Mouse (Mus musculus): ENCODE results near the gene Noxa1. TPM values are rescaled to one million over a fixed set of nuclear protein-coding genes. Genes with fewer than 3 reads are reported as not detected.

Gene Noxa1
- total and polyA plus RNA-seq, 3 experiments: 5.0 to 6.4 (median 6.3) TPM

DNA sequence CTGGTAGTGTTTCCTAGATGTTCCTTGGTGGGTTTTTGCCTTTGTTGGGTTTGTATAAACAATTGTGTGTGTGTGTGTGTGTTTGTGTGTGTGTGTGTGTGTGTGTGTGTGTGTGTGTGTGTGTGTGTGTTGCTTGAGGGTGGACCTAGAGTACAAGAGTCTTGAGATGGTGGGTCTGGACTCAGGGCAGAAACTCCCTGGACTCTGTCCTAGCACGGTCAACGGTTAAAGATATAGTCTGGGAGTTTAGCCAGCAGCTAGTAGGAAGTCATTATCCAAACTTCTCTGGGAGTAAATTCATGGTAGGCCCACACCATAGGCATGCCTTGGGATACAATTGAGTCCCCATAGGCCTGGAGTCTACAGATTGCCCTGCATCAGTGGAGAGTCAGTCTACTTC, 7.1 kb downstream of the Noxa1 start:
- DNase-seq (ENCODE audit: extremely low read depth): no peak
- H3K4me2 ChIP-seq (ENCODE audit: insufficient read depth, low read depth, poor library complexity, severe bottlenecking): no peak overlapping the region
- no peaks in the 10 kb centered on the region for H3K27me3 ChIP-seq (replicated peaks)
- dilution Hi-C loops (cut with MboI; ENCODE audit: extremely low pct_ligation_motif_present, extremely low pct_unique_long_range_greater_than_20kb, low sequenced_read_pairs): no loop called here
- H3K9ac ChIP-seq (ENCODE audit: insufficient read depth, low read depth): no peak overlapping the region
- peaks cover 0 to 28% of the 10 kb centered on the region in 2 experiments for H3K36me3 ChIP-seq (replicated peaks in 1 of 2; ENCODE audit: control insufficient read depth in 1 of 2, insufficient read depth in 1 of 2, low read length in 1 of 2)
- TF ChIP-seq IRF4 (IDR thresholded peaks at IDR 0.05; ENCODE audit: low read depth, low read length): no peak
- no peak for TF ChIP-seq CHD2 (IDR thresholded peaks at IDR 0.05; ENCODE audit: low read length)
- no peak for TF ChIP-seq MEF2A (IDR thresholded peaks at IDR 0.05; ENCODE audit: borderline replicate concordance, low read depth, low read length)
- in situ Hi-C loops (cut with MboI; ENCODE audit: low pct_ligation_motif_present, low pct_unique_long_range_greater_than_20kb, low sequenced_read_pairs): no loop called here
- no peaks in the 10 kb centered on the region for H3K9me3 ChIP-seq (replicated peaks; ENCODE audit: low read length)
- no peaks in the 10 kb centered on the region for H3K79me2 ChIP-seq (replicated peaks; ENCODE audit: control insufficient read depth, extremely low read depth, insufficient read depth, poor library complexity, severe bottlenecking)
- H3K4me3 ChIP-seq (replicated peaks in 1 of 3; ENCODE audit: low read depth in 2 of 3, low read length in 2 of 3, poor library complexity in 1 of 3): no peak overlapping the region
- H3K27ac ChIP-seq (ENCODE audit: insufficient read depth, low read depth): no peak overlapping the region
- H3K4me1 ChIP-seq (ENCODE audit: control insufficient read depth in 1 of 2, insufficient read depth in 2 of 2): peaks cover 0 to 4% of the 10 kb centered on the region in 2 experiments; a peak in 1 of 4 replicates

DNA sequence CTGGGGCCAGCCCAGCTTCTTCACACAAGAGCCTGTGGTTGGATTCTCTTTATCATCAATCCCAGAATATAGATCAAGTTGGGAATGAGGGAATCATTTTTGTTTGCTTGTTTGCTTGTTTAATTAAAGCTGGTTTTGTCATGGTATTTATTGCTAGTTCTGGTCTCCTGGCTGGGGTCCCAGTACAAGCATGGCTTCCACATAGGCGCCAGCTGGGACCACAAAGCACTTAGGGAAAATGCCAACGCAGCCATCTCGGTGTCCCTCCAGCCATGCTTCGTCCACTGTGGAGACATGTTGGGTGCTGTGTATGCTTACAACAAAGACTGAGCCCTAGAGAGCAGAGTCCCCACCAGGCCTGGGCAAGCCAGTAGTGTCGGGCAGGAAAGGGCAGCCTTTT, 9.4 kb downstream of the Noxa1 start:
- Histone ChIP-seq H3K9me3 (replicated peaks; ENCODE audit: low read length) (no peaks in the 10 kb centered on the region), H3K79me2 (replicated peaks; ENCODE audit: control insufficient read depth, extremely low read depth, insufficient read depth, poor library complexity, severe bottlenecking) (no peaks in the 10 kb centered on the region), H3K9ac (ENCODE audit: insufficient read depth, low read depth) (no peak overlapping the region), H3K4me2 (ENCODE audit: insufficient read depth, low read depth, poor library complexity, severe bottlenecking) (no peak overlapping the region), H3K27ac (ENCODE audit: insufficient read depth, low read depth) (no peak overlapping the region), H3K27me3 (replicated peaks) (no peaks in the 10 kb centered on the region), H3K4me3 (replicated peaks in 1 of 3; ENCODE audit: low read depth in 2 of 3, low read length in 2 of 3, poor library complexity in 1 of 3) (no peak overlapping the region), H3K36me3 (replicated peaks in 1 of 2; ENCODE audit: control insufficient read depth in 1 of 2, insufficient read depth in 1 of 2, low read length in 1 of 2) (peaks cover 0 to 25% of the 10 kb centered on the region in 2 experiments), H3K4me1 (ENCODE audit: control insufficient read depth in 1 of 2, insufficient read depth in 2 of 2) (no peaks in the 10 kb centered on the region; a peak in 1 of 4 replicates)
- in situ Hi-C loops (cut with MboI; ENCODE audit: low pct_ligation_motif_present, low pct_unique_long_range_greater_than_20kb, low sequenced_read_pairs): no loop called here
- no peak for TF ChIP-seq JUND (conservative IDR thresholded peaks at IDR 0.05; ENCODE audit: low read depth, low read length)
- no peak for TF ChIP-seq BHLHE40 (IDR thresholded peaks at IDR 0.05; ENCODE audit: low read depth, low read length)
- TF ChIP-seq TCF12 (IDR thresholded peaks at IDR 0.05; ENCODE audit: low read depth, low read length): no peak
- TF ChIP-seq SMC3 (IDR thresholded peaks at IDR 0.05; ENCODE audit: low read depth, low read length): no peak
- no peak for TF ChIP-seq POLR2AphosphoS2 (IDR thresholded peaks at IDR 0.05; ENCODE audit: low read depth, low read length)
- dilution Hi-C loops (cut with MboI; ENCODE audit: extremely low pct_ligation_motif_present, extremely low pct_unique_long_range_greater_than_20kb, low sequenced_read_pairs): no loop called here
- no peak for DNase-seq (ENCODE audit: extremely low read depth)

DNA sequence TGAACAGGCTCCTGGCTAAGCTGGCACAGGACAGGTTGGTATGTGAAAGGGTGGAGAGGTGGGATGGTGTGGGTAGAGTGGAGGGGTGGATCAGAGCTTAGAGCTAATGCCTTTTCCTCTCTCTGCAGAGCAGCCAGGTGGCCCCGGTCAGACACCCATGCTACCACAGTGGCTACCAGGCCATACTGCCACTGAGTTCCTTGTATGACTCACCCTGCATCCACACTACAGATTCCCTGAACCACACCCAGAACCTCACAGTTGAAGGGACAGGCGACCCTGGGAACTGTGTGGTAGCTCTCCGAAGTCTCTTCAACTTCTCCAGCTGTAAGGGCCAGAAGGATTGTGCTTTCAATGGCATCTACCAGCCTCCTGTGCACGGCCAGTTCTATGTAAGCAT, 11.3 kb downstream of the Noxa1 start:
- Histone ChIP-seq H3K9me3 (replicated peaks; ENCODE audit: low read length) (no peaks in the 10 kb centered on the region), H3K9ac (ENCODE audit: insufficient read depth, low read depth) (no peak overlapping the region), H3K27ac (ENCODE audit: insufficient read depth, low read depth) (no peak overlapping the region), H3K4me1 (ENCODE audit: control insufficient read depth in 1 of 2, insufficient read depth in 2 of 2) (no peaks in the 10 kb centered on the region; a peak in 1 of 4 replicates), H3K79me2 (replicated peaks; ENCODE audit: control insufficient read depth, extremely low read depth, insufficient read depth, poor library complexity, severe bottlenecking) (no peaks in the 10 kb centered on the region), H3K27me3 (replicated peaks) (no peaks in the 10 kb centered on the region), H3K4me3 (replicated peaks in 1 of 3; ENCODE audit: low read depth in 2 of 3, low read length in 2 of 3, poor library complexity in 1 of 3) (no peak overlapping the region), H3K36me3 (replicated peaks in 1 of 2; ENCODE audit: control insufficient read depth in 1 of 2, insufficient read depth in 1 of 2, low read length in 1 of 2) (peaks cover 0 to 8% of the 10 kb centered on the region in 2 experiments), H3K4me2 (ENCODE audit: insufficient read depth, low read depth, poor library complexity, severe bottlenecking) (no peak overlapping the region)
- DNase-seq (ENCODE audit: extremely low read depth): no peak
- TF ChIP-seq JUND (conservative IDR thresholded peaks at IDR 0.05; ENCODE audit: low read depth, low read length) (no peak), RCOR1 (conservative IDR thresholded peaks at IDR 0.05; ENCODE audit: low read depth, low read length) (no peak), EP300 (IDR thresholded peaks at IDR 0.05; ENCODE audit: low read length) (no peak), PAX5 (IDR thresholded peaks at IDR 0.05; ENCODE audit: low read length) (no peak), IRF4 (IDR thresholded peaks at IDR 0.05; ENCODE audit: low read depth, low read length) (no peak)
- in situ Hi-C loops (cut with MboI; ENCODE audit: low pct_ligation_motif_present, low pct_unique_long_range_greater_than_20kb, low sequenced_read_pairs): no loop called here
- dilution Hi-C loops (cut with MboI; ENCODE audit: extremely low pct_ligation_motif_present, extremely low pct_unique_long_range_greater_than_20kb, low sequenced_read_pairs): no loop called here

Data from CH12.LX (cell line).